Mouse (Mus musculus) bone marrow macrophage, adult 2 months (primary cell): ENCODE measurements around the gene D17H6S53E.

Experiments
- CTCF ChIP-seq: IDR thresholded peaks from 2 replicates; pipeline ENCODE4 v1.5.1; 2012; ENCODE audit warnings: low read depth, mild to moderate bottlenecking, low read length, moderate library complexity
- POLR2A ChIP-seq: IDR thresholded peaks from 2 replicates; pipeline ENCODE4 v1.6.1; 2012; ENCODE audit warnings: mild to moderate bottlenecking, low read depth, low read length, borderline replicate concordance

- TF ChIP-seq POLR2A = no peak
- no peak for TF ChIP-seq CTCF
These were observed 48.9 kb upstream of the D17H6S53E start for GRCm38 (mm10) chr17:35077285-35077684.
